Mouse (Mus musculus) hindbrain, embryonic 15.5 days (tissue): Measurements from ENCODE around the gene Acap2. TPM values are rescaled to one million over a fixed set of nuclear protein-coding genes. Genes with fewer than 3 reads are reported as not detected.

Source experiments
- ATAC-seq: fragments of 200-750 bp; cut with Nextera tagmentation; 2 replicates; pipeline ENCODE4 v1.8.0; 2017; ENCODE audit warnings: low read depth, moderate number of reproducible peaks, moderate TSS enrichment; ENCODE audit not compliant: low FRiP score
- H3K27ac ChIP-seq: fragments of 300-500 bp; sonication (generic); replicated peaks from 2 replicates; pipeline ENCODE4 v1.5.1; 2015; ENCODE audit warnings: mild to moderate bottlenecking, inconsistent platforms
- H3K27me3 ChIP-seq: fragments of 300-500 bp; sonication (generic); 2 replicates; pipeline ENCODE4 v1.6.1; 2015; ENCODE audit warnings: control low read depth, inconsistent platforms
- H3K36me3 ChIP-seq: fragments of 300-500 bp; sonication (generic); 2 replicates; pipeline ENCODE4 v1.6.1; 2015; ENCODE audit warnings: control low read depth, inconsistent platforms
- H3K4me1 ChIP-seq: fragments of 300-500 bp; sonication (generic); replicated peaks from 2 replicates; pipeline ENCODE4 v1.6.1; 2015; ENCODE audit warnings: control low read depth, inconsistent platforms
- H3K4me2 ChIP-seq: fragments of 300-500 bp; sonication (generic); 2 replicates; pipeline ENCODE4 v1.6.1; 2015; ENCODE audit warnings: moderate library complexity, mild to moderate bottlenecking, inconsistent platforms
- H3K4me3 ChIP-seq: fragments of 300-500 bp; sonication (generic); 2 replicates; pipeline ENCODE4 v1.5.1; 2015; ENCODE audit warnings: mild to moderate bottlenecking, inconsistent platforms
- H3K9ac ChIP-seq: fragments of 300-500 bp; sonication (generic); 2 replicates; pipeline ENCODE4 v1.6.1; 2015; ENCODE audit warnings: inconsistent platforms
- H3K9me3 ChIP-seq: fragments of 300-500 bp; sonication (generic); 2 replicates; pipeline ENCODE4 v1.6.1; 2016; ENCODE audit warnings: control low read depth, inconsistent platforms
- WGBS: fragments of 180-500 bp; shearing (Covaris S2); methylation state at CpG from one replicate; pipeline ENCODE4 v1.1.7; 2015; 5-methylcytosine and 5-hydroxymethylcytosine counted together
- polyA plus RNA-seq: library from polyadenylated mRNA; unstranded; fragments of >200 nt; fragmentation: Nextera tagmentation; extraction: Ambion mirVana; gene quantifications from 2 replicates; pipeline ENCODE4 v1.2.1, GENCODE M21; 2015

Acap2 gene
- polyA plus RNA-seq, 1 experiment from 2014 or later = 11.5 TPM

DNA sequence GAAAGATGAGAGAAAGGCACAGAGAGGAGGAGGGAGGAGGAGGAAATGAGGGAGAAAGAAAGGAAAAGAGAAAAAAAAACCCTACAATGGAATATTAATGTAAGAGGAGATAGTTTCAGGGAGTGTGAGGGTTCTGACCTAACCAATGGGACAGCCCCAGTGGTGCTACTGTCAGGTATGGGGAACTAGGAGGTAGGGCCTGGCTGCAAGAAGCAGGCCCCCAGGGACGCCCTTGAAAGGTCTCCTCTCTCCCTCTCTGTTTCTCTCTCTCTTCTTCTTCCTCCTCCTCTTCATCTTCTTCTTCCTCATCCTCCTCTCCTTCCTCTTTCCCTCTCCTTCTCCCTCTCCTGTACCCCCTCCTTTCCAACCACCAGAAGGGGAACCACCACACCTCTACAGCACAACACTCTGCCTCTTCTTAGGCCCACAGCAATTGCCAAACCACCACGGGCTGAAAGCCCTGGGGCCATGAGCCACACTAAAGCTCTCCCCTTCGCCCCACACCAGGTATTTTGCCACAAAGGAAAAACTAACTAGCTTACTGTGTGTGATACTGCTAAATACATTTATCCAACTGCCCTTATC is 126.6 kb downstream of the Acap2 start:
- Histone ChIP-seq H3K4me3 (no peak overlapping the region), H3K27ac (no peak overlapping the region), H3K4me2 (no peak overlapping the region), H3K9me3 (no peaks in the 10 kb centered on the region), H3K27me3 (no peaks in the 10 kb centered on the region), H3K4me1 (peaks cover 21% of the 10 kb centered on the region), H3K9ac (no peak overlapping the region), H3K36me3 (no peaks in the 10 kb centered on the region)
- 78% methylated on average over 3 of the region's 3 CpGs for WGBS
- no peak for ATAC-seq

DNA sequence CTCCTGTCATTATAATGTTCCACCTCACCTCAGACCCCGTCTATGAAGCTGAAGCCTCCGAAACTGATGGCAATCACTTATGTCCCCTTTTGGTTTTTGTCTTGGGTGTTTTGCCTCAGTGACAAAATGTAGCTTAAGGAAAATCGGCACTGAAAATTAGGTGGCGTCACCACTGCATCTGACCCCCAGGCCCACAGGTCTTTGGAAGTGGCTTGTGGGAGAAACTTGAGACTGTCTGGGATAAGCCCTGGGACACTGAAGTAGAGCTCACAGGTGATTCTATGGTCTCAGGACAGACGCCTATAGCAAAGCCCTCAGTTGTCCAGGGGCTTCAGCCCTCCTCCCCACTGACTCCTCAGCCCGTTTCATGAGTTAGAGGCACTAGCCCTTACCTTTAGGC is 129.3 kb downstream of the Acap2 start:
- no peak overlapping the region for H3K27ac ChIP-seq
- H3K9ac ChIP-seq = no peak overlapping the region
- H3K27me3 ChIP-seq = no peaks in the 10 kb centered on the region
- peaks cover 12% of the 10 kb centered on the region; the same call in 1 of the 2 replicates for H3K4me1 ChIP-seq
- H3K4me2 ChIP-seq = no peak overlapping the region
- H3K36me3 ChIP-seq = no peaks in the 10 kb centered on the region
- 89% methylated on average over 6 of the region's 6 CpGs for WGBS
- no peak for ATAC-seq
- no peaks in the 10 kb centered on the region for H3K9me3 ChIP-seq
- no peak overlapping the region for H3K4me3 ChIP-seq

DNA sequence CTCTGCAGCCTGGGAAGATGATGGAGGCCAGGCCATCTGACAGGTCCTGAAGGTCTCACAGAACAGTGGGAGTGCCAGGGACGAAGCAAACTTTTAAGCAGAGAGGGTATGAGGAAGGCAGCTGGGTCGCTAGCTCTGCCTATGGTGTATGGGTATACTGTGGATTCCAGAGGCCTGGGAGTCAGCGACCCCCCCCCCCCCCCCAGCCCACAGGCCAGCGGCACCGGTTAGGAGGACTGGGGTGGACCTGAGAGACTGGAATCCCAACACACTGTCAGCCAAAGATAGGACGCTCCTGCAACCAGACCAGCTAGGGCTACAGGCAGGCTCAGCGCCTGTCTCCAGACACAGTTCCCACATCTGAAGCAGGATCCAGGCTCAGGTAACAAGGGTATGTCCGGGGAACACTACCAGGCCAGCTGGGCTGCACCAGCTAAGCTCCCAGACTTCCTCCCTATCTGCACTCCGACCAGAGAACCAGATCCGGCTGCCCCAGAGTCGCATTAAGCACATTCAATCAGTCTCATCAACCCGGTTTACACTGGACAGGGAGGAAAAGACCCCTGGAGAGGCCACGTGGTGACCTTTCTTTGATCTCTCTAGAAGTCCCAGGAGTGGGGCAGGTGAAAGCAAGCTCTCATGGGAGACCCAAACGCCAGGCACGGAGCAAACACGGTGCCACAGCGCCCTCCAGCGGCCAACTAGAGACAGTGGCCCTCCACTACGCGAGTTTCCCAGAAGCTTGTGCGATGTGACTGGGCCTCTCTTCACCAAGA is 130.5 kb downstream of the Acap2 start:
- Histone ChIP-seq H3K27ac (no peak overlapping the region), H3K4me2 (peak overlapping the region; percentile 47), H3K36me3 (no peaks in the 10 kb centered on the region), H3K4me3 (no peak overlapping the region), H3K9ac (no peak overlapping the region), H3K9me3 (no peaks in the 10 kb centered on the region), H3K4me1 (peaks cover 12% of the 10 kb centered on the region; the same call in 1 of the 2 replicates), H3K27me3 (no peaks in the 10 kb centered on the region)
- ATAC-seq = peak; percentile 68
- 23% methylated on average over 20 of the region's 21 CpGs for WGBS

DNA sequence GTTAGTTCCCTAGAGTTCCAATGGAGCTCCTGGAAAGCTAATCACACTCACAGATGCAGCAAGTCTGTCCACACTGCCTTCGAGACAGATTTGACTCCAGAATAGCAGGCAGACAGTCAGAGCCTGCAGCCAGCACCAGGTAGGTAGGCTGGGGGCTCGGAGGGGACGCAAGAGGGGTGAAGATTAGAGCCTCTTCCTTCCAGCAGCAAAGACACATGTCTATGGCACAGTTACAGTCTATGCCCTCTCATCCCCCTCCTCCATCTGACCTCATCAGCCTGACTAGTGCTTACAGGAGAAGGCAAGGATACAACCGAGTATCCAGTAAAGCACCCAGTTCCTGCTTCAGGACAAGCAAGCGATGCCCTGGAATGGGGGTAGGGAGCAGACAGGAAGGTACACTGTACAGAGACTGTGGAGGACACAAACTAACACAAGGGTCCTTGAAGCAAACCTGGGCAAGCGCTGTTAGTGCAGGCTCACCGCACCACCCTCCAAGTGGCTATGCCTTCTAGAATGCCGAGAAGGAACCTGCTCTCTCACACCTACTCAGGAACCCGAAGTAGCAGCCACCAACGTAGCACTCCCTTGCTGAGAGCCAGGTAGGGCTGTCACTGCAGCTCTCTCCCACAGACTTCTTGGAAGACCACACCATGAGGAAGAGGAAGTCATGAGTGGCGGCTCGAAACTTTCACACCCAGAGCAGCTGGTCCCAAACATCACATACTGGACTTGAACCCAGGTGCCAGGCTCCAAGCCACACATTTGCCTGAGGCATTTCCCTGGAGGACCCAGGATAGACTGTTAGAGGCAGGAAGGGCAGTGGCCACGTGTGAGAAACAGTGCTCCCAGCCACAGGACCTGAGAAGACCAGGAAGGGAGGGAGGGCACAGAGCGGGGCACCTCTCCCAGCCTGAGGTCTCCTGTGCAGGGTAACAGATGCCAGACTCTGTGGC is 131.6 kb downstream of the Acap2 start:
- WGBS = 87% methylated on average over 14 of the region's 14 CpGs
- Histone ChIP-seq H3K27ac (no peak overlapping the region), H3K4me1 (peaks cover 12% of the 10 kb centered on the region; the same call in 1 of the 2 replicates), H3K27me3 (no peaks in the 10 kb centered on the region), H3K4me3 (no peak overlapping the region), H3K36me3 (no peaks in the 10 kb centered on the region), H3K9ac (no peak overlapping the region), H3K4me2 (no peak overlapping the region), H3K9me3 (no peaks in the 10 kb centered on the region)
- ATAC-seq = no peak

DNA sequence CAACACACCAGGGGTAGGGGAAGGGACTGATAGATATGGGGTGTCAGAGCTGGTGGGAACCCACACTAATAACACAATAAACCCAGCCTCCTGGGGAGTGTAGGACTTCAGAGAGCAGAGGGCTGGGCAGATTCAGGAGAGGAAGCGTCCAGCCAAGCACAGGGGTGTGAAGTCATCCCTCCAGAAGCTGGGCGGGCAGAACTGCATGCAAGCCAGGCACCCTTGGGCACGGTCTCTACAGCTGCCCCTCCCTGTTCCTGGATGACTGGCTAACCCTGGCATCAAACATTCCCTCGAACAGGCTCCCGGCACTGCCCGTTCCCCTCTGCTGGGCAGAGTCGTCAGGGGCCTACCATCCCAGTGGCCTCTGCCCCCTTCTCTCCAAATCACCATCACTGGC is 132.8 kb downstream of the Acap2 start:
- WGBS = 86% methylated on average over 7 of the region's 7 CpGs
- Histone ChIP-seq H3K9ac (no peak overlapping the region), H3K27ac (no peak overlapping the region)

DNA sequence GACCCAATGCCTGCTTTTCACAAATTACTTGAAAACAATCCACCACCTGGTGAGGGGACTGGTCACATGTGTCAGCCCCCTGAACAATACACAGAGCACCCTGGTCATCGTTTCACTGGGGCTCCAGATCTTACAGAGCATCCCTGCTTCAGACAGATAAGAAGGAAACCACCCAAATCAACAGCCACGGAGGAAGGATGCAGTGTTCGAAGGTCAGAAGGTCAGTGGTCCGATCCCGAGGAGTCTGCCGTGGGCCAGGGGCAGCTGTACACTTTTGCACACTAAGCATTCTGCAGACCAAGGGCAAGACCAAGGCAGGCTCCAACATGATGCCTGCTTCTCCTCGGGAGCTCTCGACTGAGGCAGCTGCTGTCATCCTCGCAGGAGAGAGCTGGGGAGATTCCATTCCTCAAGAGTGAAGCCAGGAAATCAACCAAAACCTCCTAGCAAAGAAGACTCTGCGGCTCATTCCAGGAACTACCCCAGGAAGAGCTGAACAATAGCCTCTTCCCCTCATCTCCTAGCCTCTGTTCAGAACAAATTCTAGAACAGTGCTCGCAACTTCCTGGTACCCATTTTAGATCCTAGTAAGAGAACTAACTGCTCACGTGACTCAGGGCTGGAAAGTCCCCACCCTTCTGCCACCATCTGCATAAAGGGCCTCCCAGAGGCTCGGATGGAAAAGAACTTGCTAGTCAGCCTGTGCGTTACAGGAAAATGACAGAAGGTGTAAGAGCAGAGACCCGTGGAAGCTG is 134.5 kb downstream of the Acap2 start:
- Histone ChIP-seq H3K36me3 (no peaks in the 10 kb centered on the region), H3K9me3 (no peaks in the 10 kb centered on the region), H3K9ac (no peak overlapping the region), H3K4me3 (no peak overlapping the region), H3K4me2 (no peak overlapping the region), H3K27me3 (no peaks in the 10 kb centered on the region), H3K4me1 (peaks cover 12% of the 10 kb centered on the region; the same call in 1 of the 2 replicates), H3K27ac (peak overlapping the region; percentile 25; the same call in 1 of the 2 replicates)
- WGBS = 66% methylated on average over 15 of the region's 15 CpGs
- ATAC-seq = no peak

More for the DNA sequence above, 132.8 kb downstream of the Acap2 start:
- no peak overlapping the region for H3K4me3 ChIP-seq
- no peaks in the 10 kb centered on the region for H3K27me3 ChIP-seq
- H3K4me1 ChIP-seq = peaks cover 12% of the 10 kb centered on the region; the same call in 1 of the 2 replicates
- H3K9me3 ChIP-seq = no peaks in the 10 kb centered on the region
- H3K36me3 ChIP-seq = no peaks in the 10 kb centered on the region
- no peak overlapping the region for H3K4me2 ChIP-seq
- no peak for ATAC-seq

DNA sequence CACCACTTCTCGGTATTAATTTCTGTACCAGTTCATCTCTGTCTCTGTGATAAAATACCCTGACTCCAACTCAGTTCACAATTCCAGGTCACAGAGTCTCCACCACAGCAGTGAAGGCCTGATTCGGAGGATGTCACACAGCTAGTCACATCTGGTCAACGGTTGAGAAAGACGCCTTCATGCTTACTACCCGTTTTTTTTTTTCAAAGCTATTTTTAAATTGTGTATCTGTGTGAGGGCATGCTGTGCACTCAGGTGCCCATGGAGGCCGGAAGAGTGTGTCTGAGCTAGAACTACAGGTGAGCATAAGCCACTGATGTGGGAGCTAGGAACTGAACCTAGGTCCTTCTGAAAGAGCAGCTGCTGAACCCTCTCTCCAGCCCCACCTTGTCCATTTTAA is 136.3 kb downstream of the Acap2 start:
- Histone ChIP-seq H3K4me2 (no peak overlapping the region), H3K27me3 (no peaks in the 10 kb centered on the region), H3K9me3 (no peaks in the 10 kb centered on the region), H3K4me1 (no peaks in the 10 kb centered on the region), H3K27ac (no peak overlapping the region), H3K4me3 (no peak overlapping the region), H3K9ac (no peak overlapping the region), H3K36me3 (no peaks in the 10 kb centered on the region)
- 93% methylated on average over 6 of the region's 6 CpGs for WGBS
- ATAC-seq = no peak

DNA sequence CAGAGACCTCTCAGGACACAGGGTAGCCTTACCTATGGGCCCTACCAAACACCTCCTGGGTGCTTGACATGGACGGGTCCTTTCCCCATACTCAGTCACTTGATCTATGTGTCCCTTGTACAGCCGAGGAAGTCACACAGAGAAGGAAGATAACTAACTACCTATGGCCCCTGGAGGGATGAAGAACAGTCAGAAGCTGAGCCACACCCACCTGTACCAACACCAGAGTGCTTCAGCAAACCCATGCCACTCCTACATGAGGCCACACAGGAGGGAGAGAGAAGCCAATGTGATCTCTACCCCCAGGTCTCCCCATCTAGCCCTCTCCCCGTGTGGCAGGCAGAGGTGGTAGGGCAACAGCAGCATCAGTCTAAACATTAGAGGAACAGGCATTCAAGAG is 138.1 kb downstream of the Acap2 start:
- Histone ChIP-seq H3K4me2 (no peak overlapping the region), H3K27ac (no peak overlapping the region), H3K36me3 (no peaks in the 10 kb centered on the region), H3K4me1 (peaks cover 9% of the 10 kb centered on the region; the same call in 1 of the 2 replicates), H3K9me3 (no peaks in the 10 kb centered on the region), H3K27me3 (no peaks in the 10 kb centered on the region), H3K4me3 (no peak overlapping the region), H3K9ac (no peak overlapping the region)
- WGBS = 78% methylated on average over 3 of the region's 3 CpGs
- no peak for ATAC-seq

DNA sequence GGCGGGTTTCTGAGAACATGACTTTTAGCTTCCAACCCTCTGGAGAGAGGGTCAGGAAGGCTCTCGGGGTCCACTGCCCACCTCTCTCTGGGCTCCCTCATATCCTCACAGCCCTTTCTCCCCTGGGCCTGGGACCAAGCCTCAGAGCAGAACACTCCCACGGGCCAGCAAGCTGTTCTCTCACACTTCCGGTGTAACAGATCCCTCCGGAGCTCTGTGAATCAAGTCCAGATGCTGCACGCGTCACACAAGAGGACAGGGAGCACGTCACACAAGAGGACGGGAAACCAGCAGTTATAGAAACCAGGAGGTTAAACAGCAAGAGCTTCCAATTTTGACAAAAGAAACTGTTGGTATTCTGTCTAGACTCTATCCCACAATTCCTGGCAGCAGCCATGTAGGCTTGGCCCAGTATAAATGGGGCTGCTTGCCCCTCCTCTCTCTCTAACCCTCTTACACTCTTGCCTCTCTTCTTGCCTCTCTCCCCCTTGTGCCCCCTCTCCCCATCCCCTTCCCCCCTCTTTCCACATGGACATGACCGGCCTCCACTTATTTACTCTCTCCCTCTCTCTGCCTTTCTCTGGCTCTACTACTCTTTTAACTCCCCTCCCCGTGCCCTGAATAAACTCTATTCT is 139.7 kb downstream of the Acap2 start:
- Histone ChIP-seq H3K4me3 (no peak overlapping the region), H3K36me3 (no peaks in the 10 kb centered on the region), H3K9ac (no peak overlapping the region), H3K27ac (no peak overlapping the region), H3K9me3 (no peaks in the 10 kb centered on the region), H3K4me2 (no peak overlapping the region), H3K27me3 (no peaks in the 10 kb centered on the region), H3K4me1 (peaks cover 9% of the 10 kb centered on the region; the same call in 1 of the 2 replicates)
- ATAC-seq = 0 out of 2 replicates have a peak, but pooled peaks have one; percentile 40
- WGBS = 73% methylated on average over 11 of the region's 11 CpGs

DNA sequence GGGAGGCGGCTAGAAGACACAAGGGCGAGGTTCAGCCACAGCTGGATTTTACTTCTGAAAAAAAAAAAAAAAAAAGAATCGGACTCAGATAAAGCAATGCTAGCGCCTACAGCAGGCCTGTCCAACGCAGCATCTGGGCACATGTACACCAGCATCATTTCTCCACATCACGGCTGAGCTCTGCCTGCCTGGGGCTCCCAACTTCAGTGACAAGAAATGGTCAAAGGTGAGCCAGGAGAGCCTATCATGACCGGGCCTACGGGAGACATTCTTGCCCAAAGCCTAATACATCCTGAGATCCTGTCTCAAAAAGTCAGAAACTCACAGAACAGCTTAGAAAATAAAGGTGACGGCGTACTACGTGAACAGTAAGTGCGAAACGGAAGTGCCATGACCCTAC is 140.3 kb downstream of the Acap2 start:
- Histone ChIP-seq H3K4me2 (no peak overlapping the region), H3K9ac (no peak overlapping the region), H3K36me3 (no peaks in the 10 kb centered on the region), H3K4me3 (no peak overlapping the region), H3K9me3 (no peaks in the 10 kb centered on the region), H3K4me1 (peaks cover 9% of the 10 kb centered on the region; the same call in 1 of the 2 replicates), H3K27ac (no peak overlapping the region), H3K27me3 (no peaks in the 10 kb centered on the region)
- 97% methylated on average over 13 of the region's 13 CpGs for WGBS
- no peak for ATAC-seq

DNA sequence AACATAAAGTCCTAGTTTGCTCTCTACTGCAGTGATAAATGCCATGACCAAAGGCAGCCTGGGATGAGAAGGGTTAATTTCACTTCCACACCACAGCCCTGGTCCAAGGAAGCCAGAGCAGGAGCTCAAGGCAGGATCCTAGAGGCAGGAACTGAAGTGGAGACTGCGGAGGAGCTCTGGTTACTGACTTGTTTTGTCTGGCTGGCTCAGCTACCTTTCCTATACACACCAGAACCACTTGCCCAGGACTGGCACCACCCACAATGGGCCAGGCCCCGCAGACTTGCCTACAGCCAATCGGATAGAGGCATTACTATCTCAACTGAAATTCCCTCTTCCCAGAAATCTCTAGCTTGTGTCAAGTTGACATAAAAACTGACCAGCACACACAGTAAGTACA is 140.8 kb downstream of the Acap2 start:
- Histone ChIP-seq H3K9ac (no peak overlapping the region), H3K4me1 (peaks cover 9% of the 10 kb centered on the region; the same call in 1 of the 2 replicates), H3K4me3 (no peak overlapping the region), H3K4me2 (no peak overlapping the region), H3K27me3 (no peaks in the 10 kb centered on the region), H3K9me3 (no peaks in the 10 kb centered on the region), H3K27ac (no peak overlapping the region), H3K36me3 (no peaks in the 10 kb centered on the region)
- 98% methylated on average over 3 of the region's 3 CpGs for WGBS
- ATAC-seq = no peak
